Mouse (Mus musculus): ENCODE data around the gene Fdxr. TPM values are rescaled to one million over a fixed set of nuclear protein-coding genes. Genes with fewer than 3 reads are reported as not detected.
A peak's percentile ranks its signal among the peaks of the same experiment; 100 is the strongest.

Fdxr gene
- polyA plus RNA-seq, 1 experiment = 13.9 TPM

DNA sequence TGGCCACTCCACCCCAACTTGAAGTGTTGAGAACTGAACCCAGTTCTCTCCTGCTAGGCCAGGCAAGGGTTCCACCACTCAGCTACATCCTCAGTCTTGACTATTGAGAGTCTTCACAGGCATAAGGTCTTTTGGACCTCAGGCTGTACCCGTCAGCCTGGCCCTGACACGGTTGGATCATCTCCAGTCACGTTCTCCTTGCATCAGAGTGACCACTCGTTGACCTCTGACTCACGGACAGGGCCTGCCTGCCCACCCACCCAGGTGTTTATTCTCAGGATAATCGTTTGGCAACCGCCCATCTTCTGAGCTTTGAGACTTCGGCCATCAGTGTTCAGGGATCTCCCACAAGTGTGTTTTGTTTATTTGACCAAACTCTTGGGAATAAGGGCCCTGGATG, 26.3 kb upstream of the Fdxr start:
- TF ChIP-seq CEBPB (IDR thresholded peaks at IDR 0.05; ENCODE audit: insufficient read depth, poor library complexity, severe bottlenecking) (peak; percentile 11; the same call in 1 of the 2 replicates), TCF3 (IDR thresholded peaks at IDR 0.05; ENCODE audit: insufficient read length, low read depth) (no peak)
- Histone ChIP-seq H3K36me3 (ENCODE audit: control insufficient read depth, insufficient read depth) (no peaks in the 10 kb centered on the region), H3K27me3 (ENCODE audit: control insufficient read depth, insufficient read depth, insufficient read length) (no peaks in the 10 kb centered on the region), H3ac (ENCODE audit: control insufficient read depth, insufficient read length) (no peak overlapping the region), H3K4me2 (ENCODE audit: low read depth) (no peak overlapping the region), H3K79me2 (ENCODE audit: control insufficient read depth, insufficient read depth) (no peaks in the 10 kb centered on the region), H3K4me3 (no peak overlapping the region)

DNA sequence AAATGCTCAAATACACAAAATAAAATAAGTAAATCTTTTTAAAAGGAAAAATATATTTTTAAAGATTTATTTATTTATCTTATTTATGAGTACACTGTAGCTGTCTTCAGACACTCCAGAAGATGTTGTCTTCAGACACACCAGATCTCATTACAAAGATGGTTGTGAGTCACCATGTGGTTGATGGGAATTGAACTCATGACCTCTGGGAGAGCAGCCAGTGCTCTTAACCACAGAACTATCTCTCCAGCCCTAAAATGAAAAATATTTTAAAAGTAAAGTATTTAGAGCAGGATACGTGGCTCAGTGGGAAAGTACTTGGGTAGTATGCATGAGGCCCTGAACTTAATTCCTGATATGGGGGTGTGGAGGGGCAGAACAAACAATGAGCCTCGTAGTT, 24.5 kb upstream of the Fdxr start:
- Histone ChIP-seq H3ac (ENCODE audit: control insufficient read depth, insufficient read length) (no peak overlapping the region), H3K36me3 (ENCODE audit: control insufficient read depth, insufficient read depth) (no peaks in the 10 kb centered on the region), H3K79me2 (ENCODE audit: control insufficient read depth, insufficient read depth) (no peaks in the 10 kb centered on the region), H3K27me3 (ENCODE audit: control insufficient read depth, insufficient read depth, insufficient read length) (no peaks in the 10 kb centered on the region), H3K4me2 (ENCODE audit: low read depth) (no peak overlapping the region), H3K4me3 (no peak overlapping the region)
- TF ChIP-seq USF1 (IDR thresholded peaks at IDR 0.05; ENCODE audit: low read depth) (peak; percentile 11), POLR2AphosphoS2 (IDR thresholded peaks at IDR 0.05; ENCODE audit: insufficient read length, low read depth) (no peak)

DNA sequence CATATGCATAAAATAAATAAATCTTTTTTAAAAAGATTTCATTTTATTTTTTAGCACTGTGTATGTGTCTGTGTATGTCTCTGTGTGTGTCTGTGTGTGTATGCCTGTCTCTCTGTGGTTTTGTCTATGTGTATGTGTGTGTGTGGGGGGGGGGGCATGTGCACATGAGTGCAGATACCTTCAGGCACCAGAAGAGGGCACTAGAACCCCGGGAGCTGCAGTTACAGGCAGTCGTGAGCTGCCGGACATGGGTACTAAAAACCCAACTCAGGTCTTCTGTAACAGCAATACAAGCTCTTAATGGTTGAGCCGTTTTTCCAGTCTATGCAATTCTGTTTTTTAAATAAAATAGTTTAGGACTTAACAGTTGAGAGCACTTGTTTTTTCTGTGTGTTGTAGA, 23.9 kb upstream of the Fdxr start:
- no peak overlapping the region for H3K4me2 ChIP-seq (ENCODE audit: low read depth)
- no peak for TF ChIP-seq MAX (IDR thresholded peaks at IDR 0.05; ENCODE audit: low read depth)
- TF ChIP-seq TCF12 (IDR thresholded peaks at IDR 0.05; ENCODE audit: insufficient read depth, poor library complexity, severe bottlenecking) = no peak
- TF ChIP-seq POLR2A (IDR thresholded peaks at IDR 0.05; ENCODE audit: insufficient read length, low read depth) = no peak
- no peak for TF ChIP-seq MYOG (IDR thresholded peaks at IDR 0.05; ENCODE audit: control insufficient read depth in 1 of 3, insufficient read depth in 1 of 3, insufficient read length in 2 of 3, low read depth in 2 of 3)
- no peak for TF ChIP-seq REST (IDR thresholded peaks at IDR 0.05; ENCODE audit: insufficient read depth, insufficient read length)
- TF ChIP-seq E2F4 (IDR thresholded peaks at IDR 0.05; ENCODE audit: insufficient read depth) = no peak
- no peak for TF ChIP-seq CEBPB (IDR thresholded peaks at IDR 0.05; ENCODE audit: insufficient read depth, poor library complexity, severe bottlenecking)
- no peak for TF ChIP-seq POLR2AphosphoS2 (IDR thresholded peaks at IDR 0.05; ENCODE audit: insufficient read length, low read depth)
- no peak for TF ChIP-seq USF1 (IDR thresholded peaks at IDR 0.05; ENCODE audit: low read depth)
- no peak for TF ChIP-seq MYOD1 (IDR thresholded peaks at IDR 0.05; ENCODE audit: control insufficient read depth in 1 of 3, insufficient read length in 2 of 3, low read depth in 2 of 3)
- TF ChIP-seq SRF (IDR thresholded peaks at IDR 0.05; ENCODE audit: control insufficient read depth, insufficient read length, low read depth) = no peak
- no peak for TF ChIP-seq TCF3 (IDR thresholded peaks at IDR 0.05; ENCODE audit: insufficient read length, low read depth)

DNA sequence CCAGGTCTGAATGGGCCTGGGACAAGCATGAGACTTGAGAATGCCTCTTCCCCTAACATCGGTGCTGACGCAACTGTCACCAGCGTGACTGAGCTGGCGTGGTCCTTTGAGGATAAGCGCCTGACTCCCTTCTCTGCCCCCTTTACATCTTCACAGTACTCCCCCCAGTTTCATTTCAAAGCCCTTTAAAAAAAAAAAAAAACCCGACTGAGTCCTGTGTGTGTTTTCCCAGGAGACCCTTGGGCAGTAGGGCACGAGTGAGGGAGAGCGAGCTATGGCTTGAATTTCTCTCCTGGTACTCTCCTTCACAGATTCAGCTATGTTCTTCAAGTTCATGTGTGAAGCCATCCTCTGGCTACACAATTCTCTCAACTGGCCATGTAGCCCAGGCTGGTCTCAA, 21.3 kb upstream of the Fdxr start:
- no peaks in the 10 kb centered on the region for H3K27me3 ChIP-seq (ENCODE audit: control insufficient read depth, insufficient read depth, insufficient read length)
- H3K79me2 ChIP-seq (ENCODE audit: control insufficient read depth, insufficient read depth) = no peaks in the 10 kb centered on the region
- no peak for TF ChIP-seq MAX (IDR thresholded peaks at IDR 0.05; ENCODE audit: low read depth)
- no peak for TF ChIP-seq CEBPB (IDR thresholded peaks at IDR 0.05; ENCODE audit: insufficient read depth, poor library complexity, severe bottlenecking)
- TF ChIP-seq POLR2A (IDR thresholded peaks at IDR 0.05; ENCODE audit: insufficient read length, low read depth) = no peak
- TF ChIP-seq TCF12 (IDR thresholded peaks at IDR 0.05; ENCODE audit: insufficient read depth, poor library complexity, severe bottlenecking) = no peak
- TF ChIP-seq REST (IDR thresholded peaks at IDR 0.05; ENCODE audit: insufficient read depth, insufficient read length) = no peak
- no peak for TF ChIP-seq USF1 (IDR thresholded peaks at IDR 0.05; ENCODE audit: low read depth)
- H3K4me3 ChIP-seq = no peak overlapping the region
- H3K4me2 ChIP-seq (ENCODE audit: low read depth) = no peak overlapping the region
- no peaks in the 10 kb centered on the region for H3K36me3 ChIP-seq (ENCODE audit: control insufficient read depth, insufficient read depth)
- no peak overlapping the region for H3ac ChIP-seq (ENCODE audit: control insufficient read depth, insufficient read length)

More for the DNA sequence above, 23.9 kb upstream of the Fdxr start:
- Histone ChIP-seq H3K27me3 (ENCODE audit: control insufficient read depth, insufficient read depth, insufficient read length) (no peaks in the 10 kb centered on the region), H3K4me3 (no peak overlapping the region), H3K36me3 (ENCODE audit: control insufficient read depth, insufficient read depth) (no peaks in the 10 kb centered on the region), H3K79me2 (ENCODE audit: control insufficient read depth, insufficient read depth) (no peaks in the 10 kb centered on the region), H3ac (ENCODE audit: control insufficient read depth, insufficient read length) (no peak overlapping the region)

DNA sequence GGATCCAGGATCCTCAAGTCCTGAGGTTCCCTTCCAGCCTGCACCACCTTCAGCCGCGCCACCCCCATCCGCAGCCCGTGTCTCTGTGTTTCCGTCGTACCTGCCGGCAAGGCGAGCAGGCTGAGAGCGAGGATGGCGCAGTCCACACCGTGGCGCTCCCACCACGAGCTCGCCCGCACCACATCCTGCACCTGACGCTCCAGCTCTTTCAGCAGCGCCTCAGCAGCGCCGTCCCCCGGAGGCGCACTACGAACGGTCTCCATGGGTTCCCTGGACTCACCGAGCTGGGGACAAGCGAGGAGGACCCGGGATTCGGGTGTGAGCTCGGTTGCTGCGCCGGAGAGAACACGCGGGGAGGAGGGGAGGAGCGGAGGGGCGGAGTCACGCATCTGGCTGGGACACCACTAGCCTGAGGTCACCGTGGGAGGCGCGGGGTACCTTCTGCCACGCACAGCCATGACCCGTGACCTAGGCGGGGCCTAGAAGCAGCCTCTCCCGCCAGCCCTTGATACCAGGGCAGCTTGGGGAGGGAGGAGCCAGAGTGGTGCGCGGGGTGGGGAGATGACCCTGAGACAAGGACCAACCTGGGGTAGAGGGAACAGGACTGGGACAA, 20.5 kb upstream of the Fdxr start, which contains the start of gene Fads6:
Fads6 (minus strand) TSS at position 450 of the 613 bp plus-strand sequence.
- Histone ChIP-seq H3K79me2 (ENCODE audit: control insufficient read depth, insufficient read depth) (no peaks in the 10 kb centered on the region), H3K4me2 (ENCODE audit: low read depth) (no peak within 1 kb of the TSS), H3K36me3 (ENCODE audit: control insufficient read depth, insufficient read depth) (no peaks in the 10 kb centered on the region), H3K27me3 (ENCODE audit: control insufficient read depth, insufficient read depth, insufficient read length) (no peaks in the 10 kb centered on the region), H3K4me3 (no peak within 1 kb of the TSS), H3ac (ENCODE audit: control insufficient read depth, insufficient read length) (no peak within 1 kb of the TSS)
- TF ChIP-seq POLR2AphosphoS2 (IDR thresholded peaks at IDR 0.05; ENCODE audit: insufficient read length, low read depth) (no peak), MAX (IDR thresholded peaks at IDR 0.05; ENCODE audit: low read depth) (no peak)
